Mouse (Mus musculus) layer of hippocampus, adult 9-10 months (tissue): ENCODE results near the gene Tjp1.

Source experiments
- DNase-seq: peaks from one replicate; pipeline ENCODE4 v3.0.0; 2022; ENCODE audit warnings: low spot score

Gene Tjp1

DNA sequence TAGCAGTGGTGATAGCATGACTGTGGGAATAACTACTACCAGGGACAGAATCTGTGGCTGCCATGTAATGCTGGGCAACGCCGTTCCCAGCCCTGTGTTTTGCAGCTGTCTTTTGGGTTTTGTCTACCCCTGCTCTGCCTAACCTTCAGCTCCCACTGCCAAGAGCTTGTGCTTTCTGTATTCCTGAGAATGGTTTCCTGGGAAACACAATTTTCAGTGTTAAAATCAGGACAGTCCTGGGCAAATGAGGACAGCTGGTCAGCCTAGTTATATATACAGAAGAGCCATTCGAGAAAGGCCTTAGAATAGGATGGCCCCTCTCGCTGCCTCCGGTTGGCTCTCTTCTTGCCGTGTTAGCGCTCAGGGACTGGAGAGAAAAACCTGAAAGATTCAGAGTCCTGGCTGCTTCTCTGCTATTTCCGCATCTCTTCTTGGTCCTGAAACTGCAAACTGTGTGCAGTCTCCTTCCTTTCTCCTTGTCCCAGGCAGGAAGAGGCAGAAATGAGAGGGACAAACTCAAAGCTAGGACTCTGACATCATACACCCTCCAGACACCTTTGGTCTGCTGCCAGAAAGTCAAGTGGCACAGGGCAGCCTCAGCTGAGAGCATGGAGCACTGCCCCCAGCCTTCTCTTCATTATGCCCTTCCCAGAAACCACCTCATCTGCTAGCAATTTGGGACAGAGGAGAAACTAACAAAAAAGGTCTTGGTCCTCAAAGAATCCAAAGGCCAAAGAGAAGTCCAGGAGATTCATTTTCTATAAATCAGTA lies 139.2 kb downstream of the Tjp1 start:
- no peak for DNase-seq

DNA sequence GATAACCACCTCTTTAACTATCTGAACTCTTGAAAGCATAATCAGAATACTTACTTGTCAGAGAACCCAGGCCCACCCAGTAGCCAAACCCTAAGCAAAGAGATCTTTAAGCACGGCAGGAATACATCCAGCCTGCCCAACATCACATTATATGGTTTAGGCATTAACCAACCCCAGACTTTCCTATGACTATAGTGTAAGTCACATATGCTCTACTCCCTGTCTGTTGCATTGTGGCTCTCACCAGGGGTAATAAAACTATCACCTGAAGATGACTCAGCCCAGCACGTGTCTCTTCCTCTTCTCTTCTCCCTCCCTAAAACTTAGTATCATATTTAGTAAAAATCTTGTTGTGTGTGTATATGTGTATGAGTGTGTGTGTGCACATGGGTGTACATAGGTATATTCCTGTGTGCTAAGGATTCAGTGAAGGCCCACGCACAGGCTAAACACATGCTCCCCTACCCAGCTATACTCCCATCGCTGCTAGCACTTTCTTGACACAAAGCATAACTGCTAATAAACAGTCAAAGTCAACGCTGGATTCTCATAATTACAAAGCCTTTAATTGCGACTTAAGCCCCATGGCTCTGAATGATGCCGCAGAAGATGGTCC lies 139.9 kb downstream of the Tjp1 start:
- no peak for DNase-seq

DNA sequence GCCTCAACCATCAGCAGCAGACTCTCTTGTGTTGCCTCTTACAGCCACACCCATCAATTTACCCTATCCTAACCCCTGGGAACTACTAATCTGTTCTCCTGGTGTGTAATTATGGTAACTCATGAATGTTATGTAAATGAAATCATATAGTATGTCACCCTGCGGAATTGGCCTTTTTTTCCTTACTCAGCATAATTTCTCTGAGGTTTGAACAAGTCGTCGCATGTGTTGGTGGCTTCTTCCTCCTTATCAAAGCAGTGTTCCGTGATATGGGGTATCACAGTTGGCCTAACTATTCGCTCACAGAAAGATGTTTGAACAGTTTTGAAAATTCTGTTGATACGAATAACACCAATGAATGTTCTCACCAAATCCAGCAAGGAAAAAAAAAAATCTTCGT lies 142.8 kb downstream of the Tjp1 start:
- DNase-seq = no peak

DNA sequence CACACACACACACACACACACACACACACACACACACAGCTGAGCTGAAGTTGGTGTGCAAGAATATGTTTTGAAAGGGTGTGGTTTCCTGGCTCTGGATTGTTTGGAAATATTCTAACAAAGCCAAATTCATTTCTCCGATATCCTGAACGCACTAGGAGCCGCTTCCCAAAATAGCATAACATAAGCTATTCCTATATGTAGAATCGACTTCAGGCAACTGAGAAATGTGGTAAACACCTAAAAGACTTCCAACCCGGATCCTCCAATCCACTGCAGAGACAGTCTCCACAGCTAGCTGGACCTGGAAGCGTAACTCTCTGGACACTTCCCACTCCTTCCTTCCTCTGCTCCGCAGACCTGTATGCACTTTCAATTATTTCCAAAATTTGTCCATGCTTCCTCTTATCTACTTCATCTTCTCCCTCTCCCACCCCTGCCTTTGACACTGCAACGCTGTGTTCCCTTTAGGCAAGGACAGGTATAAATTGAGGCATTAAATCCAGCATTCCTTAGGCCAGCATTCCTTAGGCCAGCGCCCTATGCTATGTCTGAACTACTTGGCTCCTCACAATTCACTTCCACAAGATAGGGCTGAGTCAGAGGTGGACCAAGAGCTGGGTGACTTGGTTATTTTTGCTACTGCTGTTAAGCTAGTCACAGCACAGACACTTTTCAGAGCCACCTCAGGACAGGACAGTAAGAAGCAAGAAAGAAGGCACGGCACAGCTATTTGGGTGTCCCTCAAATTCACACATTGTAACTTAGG lies 144.9 kb downstream of the Tjp1 start:
- DNase-seq = no peak

DNA sequence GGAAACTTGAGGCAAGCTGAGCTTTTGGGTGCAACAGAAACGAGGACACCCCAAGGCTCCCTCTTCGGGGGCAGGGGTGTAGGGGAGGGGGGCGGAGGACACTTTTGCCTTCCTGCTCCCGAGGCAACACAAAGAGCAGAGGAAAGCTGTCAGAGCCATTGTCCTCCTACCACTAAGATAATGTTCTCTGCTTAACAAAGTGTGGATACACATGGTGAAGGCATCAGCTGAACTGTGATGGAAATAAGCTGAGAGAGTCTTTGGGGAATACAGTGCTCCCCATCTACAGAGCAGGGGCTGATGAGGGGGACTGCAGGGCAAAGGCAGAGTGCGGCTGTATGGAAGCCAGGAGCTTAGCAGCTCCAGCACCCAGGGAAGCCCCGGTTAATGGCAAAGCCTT lies 145.7 kb downstream of the Tjp1 start:
- no peak for DNase-seq

DNA sequence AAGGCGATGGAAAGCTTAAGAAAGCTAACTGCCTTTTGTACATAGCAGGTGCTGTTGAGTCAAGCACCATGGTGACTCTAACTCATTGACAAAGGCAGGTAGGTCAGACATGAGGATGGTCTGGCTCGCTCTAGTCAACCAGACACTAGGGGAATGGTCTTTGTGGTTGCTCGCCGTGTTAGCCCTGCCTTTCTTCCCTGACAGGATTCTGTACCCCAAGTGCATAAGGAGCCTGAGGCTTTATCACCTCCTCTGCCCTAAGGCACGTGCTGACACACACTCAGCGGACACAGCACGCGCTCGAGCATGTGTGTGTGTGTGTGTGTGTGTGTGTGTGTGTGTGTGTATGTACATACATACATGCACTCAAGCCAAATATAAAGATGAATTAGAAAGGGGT lies 146.9 kb downstream of the Tjp1 start:
- no peak for DNase-seq

DNA sequence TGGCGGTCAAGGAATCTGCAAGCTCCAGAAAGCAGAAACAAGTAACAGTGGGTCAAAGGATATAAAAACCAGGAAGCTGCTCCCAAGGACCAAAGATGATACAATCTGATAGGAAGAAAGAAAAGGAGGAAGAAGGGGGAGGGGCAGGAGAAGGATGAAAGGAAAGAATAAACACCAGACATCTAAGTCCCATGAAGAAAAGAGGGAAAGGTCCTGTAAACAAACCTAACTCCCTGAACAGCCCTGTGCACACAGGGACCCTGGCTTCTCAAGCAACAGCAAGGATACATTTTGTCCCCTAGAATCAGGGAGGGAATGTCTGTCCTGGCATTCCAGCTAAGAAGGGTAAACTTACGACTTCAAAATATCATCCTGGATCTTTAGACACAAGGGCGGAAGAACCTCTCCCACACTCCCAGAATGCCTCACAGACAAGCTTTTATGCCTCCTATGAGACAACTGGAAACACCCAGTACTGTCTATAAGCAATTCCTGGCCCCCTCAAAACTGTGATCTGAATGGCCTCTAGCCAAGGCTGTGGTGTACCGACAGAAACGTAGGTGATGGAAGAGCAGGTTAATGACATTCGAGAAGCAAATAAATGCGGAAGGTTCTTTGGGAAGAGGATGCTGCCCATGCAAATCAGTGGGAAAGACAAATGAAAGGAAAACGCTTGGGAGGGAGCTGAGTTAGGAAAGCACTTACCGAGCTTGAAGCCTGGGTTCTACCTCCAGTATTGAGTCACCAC lies 148.6 kb downstream of the Tjp1 start:
- DNase-seq = no peak

DNA sequence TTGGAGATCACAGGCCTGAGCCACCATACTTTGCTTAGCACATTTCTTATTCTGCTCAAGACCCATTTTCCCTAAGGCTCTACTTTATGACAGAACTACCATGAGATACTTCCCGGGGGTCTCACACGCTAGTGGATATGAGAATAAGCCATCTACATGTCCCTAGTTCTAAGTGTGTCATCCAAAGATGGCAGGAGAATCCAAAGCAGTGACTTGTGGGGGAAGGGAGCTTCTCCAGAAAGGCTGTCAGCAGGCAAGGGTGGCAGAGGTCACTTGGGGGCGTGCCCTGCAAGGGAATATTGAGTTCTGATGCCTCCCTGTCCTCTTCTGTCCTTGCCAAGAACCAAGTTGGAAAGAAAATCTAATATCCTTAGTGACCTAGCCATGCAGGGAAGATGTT lies 150.1 kb downstream of the Tjp1 start:
- DNase-seq = no peak

DNA sequence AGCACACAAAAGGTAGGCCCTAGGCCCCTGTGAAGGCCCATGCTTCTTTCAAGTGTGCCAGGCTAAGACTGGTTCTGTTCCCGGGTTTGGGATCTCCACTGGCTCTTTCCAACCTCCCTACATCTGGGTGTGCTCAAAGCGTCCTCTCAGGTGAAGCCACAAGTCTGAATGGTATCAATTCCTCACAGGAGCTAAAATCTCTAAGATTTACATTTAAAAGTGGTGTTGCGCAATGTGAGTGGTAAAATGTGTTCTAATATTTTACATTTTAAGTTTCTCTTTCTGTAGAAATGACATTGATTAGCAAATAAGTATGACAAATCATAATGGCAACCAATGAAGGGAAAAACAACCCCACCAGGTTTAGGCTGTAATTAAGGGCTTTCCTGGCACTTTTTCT lies 152.0 kb downstream of the Tjp1 start:
- no peak for DNase-seq

DNA sequence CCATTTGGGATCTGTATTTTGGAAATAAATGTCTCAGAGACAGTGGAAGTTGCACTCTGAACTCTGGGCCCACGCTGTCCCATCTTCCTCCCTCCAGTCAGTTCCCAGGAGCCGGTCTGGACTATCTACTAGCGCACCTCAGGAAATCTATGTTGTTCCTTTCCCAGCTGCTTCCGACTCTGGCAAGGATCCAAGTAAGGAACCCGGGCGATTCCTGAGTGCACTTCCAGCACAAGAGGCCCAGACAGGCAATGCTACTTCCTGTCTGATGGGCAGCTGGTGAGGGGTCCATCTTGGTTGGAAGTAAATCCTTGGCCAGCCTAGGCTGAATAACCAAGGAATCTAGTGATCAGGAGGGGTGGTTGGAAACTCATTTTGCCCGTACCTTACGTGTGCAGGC lies 152.4 kb downstream of the Tjp1 start:
- no peak for DNase-seq

DNA sequence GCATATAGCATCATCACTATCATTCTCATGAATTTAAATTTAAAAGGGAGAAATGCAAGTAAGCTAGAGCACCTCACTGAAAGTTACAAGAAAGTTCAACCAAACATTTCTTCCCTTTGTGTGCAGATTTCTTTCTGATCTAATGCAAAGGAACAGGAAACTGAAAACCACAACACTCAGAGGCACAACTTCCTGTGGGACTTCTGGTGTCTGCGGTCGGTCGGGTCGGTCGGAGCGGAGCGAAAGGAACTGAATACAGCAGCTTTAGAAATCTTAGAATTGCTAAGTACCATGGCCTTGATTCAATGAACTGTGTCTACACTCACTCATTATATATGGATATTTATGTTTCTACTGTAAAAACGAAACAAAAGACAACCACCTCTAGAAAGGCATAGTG lies 154.2 kb downstream of the Tjp1 start:
- DNase-seq = no peak

DNA sequence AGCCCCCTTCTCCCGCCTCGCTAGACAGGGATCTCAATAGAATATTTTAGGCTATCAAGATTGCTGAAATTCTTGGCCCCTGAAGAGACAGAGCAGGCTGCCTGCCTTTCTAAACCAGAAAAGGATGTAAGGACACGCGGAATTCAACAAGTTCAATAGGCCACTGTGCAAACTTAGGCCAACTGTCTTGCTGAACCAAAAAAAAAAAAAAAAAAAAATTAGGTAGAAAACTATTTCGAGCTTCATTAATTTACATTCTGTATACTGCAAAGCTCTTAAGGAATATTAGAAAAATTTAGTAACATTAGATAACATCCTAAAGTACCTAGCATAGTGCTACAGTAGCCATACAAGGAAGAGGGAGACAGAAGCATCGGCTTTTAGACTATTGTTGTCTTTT lies 155.8 kb downstream of the Tjp1 start:
- DNase-seq = no peak

DNA sequence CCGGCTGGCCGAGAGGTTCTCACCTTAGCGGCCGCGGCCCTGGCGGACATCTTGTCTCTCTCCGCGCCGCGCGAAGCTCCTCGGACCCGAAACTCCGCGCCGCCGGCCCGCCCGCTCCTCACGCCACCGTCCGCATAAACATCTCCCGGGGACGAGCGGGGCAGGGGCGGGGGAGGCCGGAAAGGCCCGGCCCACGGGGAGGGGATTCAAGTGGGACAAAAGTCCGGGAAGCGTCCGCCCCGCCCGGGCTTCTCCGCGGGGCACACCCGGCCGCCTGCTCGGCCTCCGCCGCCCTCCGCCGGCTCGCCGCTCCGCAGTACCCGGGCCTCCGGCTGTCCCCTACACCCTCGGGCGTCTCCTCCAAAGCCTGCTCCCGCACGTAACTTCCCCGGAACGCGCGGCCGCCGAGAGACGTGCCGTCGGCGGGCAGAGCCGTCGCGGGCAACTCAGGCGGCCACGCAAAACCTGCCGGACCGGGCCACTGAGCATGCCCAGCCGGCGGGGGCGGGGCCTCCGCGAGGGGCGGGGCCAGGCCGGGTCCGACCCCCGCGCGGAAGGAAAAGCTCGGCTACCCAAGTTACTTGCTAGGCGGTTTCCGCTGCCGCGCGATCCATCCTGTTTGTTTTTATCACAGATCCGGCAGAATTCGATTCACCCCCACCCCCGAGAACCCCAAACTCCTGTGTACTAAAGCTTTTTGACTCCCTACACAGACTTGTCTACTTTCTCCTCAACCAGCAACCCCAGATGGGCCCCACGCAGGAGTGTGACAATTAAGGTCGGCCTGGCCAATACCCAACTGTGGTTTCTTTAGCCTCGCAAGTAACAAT lies 156.6 kb downstream of the Tjp1 start:
- DNase-seq = peak; percentile 70

DNA sequence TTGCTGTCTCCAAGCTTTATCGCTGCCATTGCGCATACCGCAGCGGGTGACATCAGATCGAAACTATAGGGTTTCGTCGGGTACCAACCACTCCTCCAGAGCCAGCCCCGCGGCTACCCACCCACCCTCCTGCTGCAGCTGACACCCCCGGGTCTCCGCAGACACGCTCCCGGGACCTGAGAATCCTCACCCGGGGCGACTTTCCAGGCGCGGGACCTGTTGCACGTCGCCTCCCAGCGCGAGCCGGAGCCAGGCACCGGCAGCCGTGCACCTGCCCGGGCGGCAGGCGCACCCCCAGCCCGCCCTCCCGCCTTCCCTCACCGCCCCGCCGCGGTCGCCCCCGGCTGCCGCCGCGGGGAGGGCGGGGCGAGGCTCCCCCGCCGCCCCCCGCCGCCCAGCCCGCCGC lies 157.2 kb downstream of the Tjp1 start:
- no peak for DNase-seq

DNA sequence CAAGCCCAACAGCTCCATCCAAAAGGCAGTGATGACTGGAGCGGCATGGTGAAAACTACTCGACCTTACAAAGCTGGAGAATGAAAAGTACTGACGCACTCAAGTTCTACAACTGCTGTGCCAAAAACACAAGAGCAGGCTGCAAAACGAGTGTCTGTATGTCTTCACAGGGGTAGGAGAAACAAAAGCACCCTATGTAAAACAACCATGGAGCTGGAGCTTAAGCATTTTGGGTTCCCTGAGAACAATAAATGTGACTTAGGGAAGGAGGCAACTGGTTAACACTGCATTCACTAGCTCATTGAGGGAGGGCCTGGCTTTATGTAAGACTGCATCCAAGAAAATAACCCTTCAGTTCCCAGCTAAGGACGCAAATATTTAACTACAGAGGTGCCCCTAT lies 158.5 kb downstream of the Tjp1 start:
- no peak for DNase-seq

DNA sequence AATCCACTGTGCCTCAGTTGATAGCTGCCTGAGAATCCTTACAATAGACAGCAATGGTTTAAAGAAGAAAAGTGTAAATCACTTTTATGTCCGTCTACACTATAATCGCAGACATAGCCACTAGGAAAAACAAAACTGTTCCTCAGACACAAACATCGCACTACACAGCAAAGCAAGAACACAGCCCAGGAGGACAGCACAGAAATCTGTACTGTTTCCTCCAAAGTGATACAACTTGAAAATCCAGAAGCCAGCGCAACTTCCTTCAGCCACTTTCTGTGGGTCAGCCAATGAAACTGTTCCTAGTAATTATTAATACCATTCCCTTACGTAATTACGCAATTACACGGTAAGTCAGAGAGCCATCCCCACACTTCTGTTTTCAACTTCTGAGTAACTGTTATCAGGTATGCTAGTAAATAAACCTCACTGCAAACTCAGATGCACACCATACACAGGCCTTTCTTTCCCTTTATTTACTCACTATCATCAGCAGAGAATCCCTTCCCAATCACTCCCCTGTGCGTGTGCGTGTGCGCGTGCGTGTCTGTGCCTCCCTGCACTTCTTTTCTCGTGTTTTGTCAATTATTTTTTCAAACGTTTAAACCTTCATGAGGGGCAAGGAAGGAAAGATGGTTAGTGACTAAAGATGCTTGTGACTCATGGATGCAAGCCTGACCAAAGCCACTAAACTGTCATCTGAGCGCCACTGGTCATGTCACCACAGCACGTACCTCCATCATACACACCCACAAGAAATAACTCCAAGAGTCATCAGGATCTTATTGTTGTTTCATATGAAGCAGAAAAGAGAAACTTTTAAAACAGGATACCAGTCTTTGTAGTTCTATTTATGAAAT lies 160.0 kb downstream of the Tjp1 start:
- DNase-seq = no peak

DNA sequence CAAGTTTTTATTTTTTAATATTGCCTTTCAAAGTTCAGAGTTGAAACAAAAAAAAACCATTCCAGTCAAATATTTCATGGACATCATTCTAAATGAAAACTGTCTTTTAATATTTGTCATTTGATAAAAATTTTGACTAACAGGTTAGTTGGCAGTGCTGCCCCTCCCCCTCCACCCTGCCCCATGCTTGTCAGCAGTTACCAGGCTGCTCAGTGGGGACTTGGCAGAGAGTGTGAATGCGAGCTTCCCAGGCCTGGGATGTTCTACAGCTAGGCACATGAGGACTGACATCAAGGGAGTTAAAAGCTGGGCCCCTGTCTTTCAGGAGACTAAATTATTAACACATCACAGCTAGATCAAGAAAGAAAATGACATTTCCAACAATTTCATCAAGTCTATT lies 161.4 kb downstream of the Tjp1 start:
- no peak for DNase-seq

DNA sequence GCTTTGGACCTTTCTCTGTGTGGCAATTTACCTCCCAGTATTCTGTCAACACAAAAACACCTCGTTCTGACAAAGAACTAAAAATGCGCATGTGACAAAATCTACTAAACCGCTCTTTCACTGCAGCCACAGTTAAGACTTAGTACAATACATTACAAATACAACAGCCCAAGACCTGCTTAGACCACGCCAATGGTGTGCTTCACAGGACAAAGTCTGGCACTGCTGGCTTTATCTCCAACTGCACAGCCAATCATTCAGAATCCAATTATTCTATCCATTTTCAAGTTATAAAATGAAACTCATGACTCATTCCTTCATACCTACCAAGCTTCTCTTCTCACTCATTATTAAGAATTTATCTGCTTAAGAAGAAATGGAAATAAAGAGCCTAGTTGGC lies 162.0 kb downstream of the Tjp1 start:
- no peak for DNase-seq

DNA sequence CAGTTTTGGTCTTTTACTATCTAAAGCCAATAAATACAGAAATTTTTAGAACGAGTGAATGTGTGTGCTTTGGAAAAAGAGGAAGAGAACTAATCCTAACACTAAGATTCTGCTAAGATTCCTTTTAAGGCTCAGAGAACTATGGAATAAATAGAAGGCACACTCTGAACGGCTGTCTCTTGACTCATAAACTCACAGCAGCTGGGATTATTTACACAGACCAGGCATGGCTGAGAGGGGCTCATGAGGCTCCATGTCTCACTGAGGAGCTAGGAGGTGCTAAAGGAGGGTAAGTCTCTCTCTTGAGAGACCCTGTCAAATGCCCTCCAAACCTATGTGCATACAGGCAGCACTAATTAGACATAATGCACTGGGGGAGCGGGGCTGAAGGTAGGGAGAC lies 167.3 kb downstream of the Tjp1 start:
- no peak for DNase-seq

DNA sequence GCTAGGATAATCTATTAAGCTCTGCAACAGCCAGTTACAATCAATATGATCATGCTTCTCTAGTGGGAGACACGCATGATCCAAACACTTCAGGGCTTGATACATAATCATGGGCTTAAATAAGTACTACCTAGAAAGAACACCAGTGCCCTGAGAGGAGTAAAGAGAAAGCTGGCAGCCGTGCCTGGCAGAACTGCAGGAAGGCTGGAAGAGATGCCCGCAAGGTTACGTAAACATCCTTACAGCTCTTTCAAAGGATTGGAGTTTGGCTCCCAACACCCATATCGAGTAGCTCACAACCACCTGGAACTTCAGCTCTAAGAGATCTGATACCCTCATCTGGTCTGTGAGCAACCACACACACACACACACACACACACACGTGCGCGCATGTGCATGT lies 167.8 kb downstream of the Tjp1 start:
- DNase-seq = no peak

DNA sequence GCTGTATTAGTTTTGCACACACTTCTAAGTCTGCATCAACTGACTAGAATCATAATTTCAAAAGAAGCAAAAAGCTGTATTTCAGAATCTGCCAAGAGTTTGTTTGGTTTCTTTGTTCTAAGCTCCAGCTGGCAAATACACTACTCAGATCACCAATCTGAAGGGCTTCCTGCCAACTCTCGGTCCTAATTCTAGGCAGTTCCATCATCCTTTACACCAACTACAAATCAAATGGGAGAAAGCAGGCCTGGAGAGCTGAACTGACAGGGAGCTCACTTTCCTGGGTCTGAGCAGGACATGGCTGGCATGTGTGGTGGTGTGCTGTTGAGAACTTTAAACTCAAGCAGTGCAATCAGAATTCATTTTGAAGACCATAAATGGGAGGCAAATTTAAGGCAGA lies 170.0 kb downstream of the Tjp1 start:
- peak; percentile 78 for DNase-seq
